Mouse (Mus musculus) retina, embryonic 14.5 days (tissue): ENCODE data around the gene Tmem37.
A peak's percentile ranks its signal among the peaks of the same experiment; 100 is the strongest.

Experiments
- DNase-seq: peaks from one replicate; pipeline ENCODE4 v3.0.0-alpha.2; 2015; ENCODE audit warnings: low spot score

Tmem37 gene

DNA sequence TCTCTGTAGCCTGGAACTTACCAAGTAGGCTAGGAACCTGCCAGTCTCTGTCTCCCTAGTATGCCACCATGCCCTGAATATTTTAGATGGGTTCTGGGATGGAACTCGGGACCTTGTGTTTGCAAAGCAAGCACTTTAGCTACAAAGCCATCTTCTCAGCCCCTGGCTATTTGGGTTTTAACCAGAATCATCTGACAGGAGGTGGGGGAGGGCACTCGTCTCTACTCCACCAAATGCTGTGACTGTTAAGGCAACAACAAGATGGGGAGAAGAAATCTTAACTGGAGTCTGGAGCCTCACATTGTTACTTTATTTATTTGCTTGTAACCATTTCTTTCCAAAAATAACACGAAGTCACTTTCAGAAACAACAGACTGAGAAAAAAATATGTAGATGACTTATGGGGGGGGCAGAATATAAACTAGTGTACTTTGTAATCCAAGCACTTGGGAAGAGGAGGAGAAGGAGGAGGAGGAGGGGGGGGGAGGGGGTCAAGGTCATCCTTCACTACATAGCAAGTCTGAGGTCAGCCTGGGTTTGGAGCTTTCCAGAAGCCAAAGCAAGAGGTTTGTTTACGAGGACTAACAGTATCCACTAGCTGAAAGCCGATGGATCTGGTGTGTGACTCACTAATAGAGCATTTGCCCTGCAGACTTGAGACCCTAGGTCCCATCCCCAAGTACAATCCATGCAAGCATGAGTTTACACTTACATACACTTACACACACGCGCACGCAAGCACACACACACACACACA is 16.0 kb downstream of the Tmem37 start:
- no peak for DNase-seq

DNA sequence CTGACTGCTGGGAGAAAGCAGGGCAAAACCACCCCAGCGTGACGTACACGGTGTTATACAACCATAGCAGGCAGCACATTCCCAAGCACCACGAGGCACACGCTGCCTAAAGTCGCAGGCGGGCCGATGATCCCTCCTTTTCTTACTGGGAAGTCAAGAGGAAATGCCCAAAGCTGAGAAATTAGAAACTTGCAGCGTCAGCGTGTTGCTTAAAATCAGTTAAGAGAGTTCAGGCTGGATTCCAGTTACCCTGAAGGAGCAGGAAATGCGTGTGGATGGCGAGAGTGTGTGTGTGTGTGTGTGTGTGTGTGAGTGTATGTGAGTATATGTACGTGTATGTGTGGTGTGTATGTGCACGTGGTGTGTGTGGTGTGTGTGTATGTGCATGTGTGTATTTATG is 16.8 kb downstream of the Tmem37 start:
- no peak for DNase-seq

DNA sequence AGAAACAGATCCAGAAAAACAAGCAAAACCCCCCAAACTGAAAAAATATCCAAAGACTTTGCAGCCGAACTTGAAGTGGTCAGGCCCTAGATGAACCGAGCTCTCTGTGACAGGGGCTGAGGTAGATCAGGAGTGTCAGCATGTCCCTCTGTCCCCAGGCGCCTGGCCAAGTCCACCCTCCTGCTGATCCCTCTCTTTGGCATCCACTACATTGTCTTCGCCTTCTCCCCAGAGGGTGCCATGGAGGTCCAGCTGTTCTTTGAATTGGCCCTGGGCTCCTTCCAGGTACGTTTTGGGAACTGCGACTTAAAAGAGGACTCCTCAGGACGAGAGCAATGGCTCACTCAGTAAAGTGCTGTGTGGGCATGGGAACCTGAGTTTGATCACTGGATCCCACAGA is 17.6 kb downstream of the Tmem37 start:
- DNase-seq = no peak

DNA sequence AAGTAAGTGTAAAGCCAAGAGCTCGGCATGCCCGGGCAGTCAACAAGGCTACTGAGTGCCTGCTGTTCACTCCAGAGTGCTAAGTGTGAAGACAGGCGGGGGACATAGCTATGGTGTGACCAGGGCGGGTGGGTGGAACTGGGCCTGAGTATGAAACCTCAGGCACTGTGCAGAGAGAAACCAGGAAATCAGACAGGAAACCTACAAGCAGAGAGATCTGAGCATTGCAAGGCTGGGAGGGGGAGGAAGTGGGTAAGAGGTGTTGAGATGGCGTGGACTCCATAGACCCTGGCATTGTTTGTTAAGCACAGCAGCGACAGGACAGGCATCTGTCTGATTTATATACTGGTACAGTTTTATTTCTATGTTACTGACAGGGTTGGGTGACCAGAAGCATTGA is 18.4 kb downstream of the Tmem37 start:
- no peak for DNase-seq

- no peak for DNase-seq
Measured at GRCm38 (mm10) chr1:120054997-120055396, 18.9 kb downstream of the Tmem37 start.

- DNase-seq = no peak
Measured at GRCm38 (mm10) chr1:120051070-120051469, 22.8 kb downstream of the Tmem37 start.

DNA sequence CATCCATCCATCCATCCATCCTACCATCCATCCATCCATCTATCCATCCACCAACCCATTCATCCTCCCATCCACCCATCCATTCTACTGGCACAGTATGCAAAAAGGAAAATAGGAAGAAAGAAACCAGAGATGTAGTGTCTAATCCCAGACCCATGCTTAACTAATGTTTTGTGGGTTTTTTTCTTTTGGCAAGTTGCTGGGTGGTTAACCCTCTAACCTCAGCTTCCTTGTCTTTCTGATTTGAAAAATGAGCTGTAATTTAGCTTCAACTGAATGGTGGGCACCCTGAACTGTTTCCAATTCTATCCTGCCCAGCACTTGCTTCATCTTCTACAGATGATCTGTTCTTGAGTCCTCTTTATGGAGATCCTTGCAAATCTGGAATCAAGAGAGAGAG is 26.5 kb downstream of the Tmem37 start:
- no peak for DNase-seq

DNA sequence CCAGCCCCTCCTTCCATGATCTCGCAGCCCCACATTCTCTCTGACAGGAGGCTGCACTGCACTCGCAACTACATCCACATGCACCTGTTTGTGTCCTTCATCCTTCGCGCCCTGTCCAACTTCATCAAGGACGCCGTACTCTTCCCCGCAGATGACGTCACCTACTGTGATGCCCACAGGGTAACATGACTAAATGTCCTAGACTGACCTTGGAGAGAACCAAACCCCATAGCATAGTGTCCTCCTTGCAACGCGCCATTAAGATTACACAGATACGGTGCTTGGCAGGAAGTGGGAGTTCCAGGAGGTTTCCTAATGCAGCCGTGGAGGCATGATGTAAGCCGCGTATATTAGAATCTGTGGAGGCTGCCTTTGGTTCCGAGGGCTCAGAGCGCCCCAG is 29.3 kb downstream of the Tmem37 start:
- no peak for DNase-seq

DNA sequence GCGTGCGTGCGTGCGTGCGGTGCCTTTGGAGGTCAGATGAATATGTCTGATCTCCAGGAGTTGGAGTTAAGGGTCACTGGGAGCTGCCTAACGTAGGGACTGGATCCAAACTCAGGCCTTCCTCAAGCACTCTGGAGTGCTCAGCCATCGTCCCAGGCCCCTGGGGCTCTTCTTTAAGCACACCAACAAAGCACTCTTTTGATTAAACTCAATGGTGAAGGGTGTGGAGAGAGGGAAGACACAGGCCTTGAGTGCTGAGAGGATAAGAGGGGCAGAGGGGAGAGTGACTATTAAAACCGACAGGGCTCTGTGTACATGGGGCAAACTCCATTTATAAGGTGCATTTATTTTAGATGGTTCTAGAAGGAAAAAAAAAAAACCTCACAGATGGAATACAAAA is 31.5 kb downstream of the Tmem37 start:
- no peak for DNase-seq

GRCm38 (mm10) chr1:120038594-120038993 is 35.3 kb downstream of the Tmem37 start:
- no peak for DNase-seq

- DNase-seq = no peak
Measured at GRCm38 (mm10) chr1:120037021-120037683, 36.7 kb downstream of the Tmem37 start.

DNA sequence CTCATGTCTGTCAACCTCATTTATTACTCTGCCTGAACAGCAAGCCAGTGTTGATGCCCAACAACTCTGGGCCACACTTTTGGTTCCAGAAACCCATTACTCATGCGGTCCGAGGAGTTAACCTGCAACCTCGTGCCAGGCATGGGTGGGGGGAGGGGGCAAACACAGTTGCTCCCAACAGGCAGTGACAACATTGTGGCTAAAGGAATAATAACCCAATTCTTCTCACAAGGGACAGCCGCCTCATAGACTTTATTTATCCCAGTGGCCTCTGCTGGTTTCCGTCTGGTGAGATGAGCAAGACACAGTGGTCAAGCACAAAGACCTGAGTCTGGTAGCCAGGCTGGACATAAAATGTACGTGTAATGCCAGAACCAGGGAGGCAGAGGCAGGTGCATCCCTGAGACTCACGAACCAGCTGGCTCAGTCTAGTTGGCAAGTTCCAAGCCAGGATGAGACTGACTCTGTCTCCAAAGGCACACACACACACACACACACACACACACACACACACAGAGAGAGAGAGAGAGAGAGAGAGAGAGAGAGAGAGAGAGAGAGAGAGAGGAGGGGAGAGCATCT is 38.3 kb downstream of the Tmem37 start:
- no peak for DNase-seq

- no peak for DNase-seq
Measured at GRCm38 (mm10) chr1:120034793-120035192, 39.1 kb downstream of the Tmem37 start.

DNA sequence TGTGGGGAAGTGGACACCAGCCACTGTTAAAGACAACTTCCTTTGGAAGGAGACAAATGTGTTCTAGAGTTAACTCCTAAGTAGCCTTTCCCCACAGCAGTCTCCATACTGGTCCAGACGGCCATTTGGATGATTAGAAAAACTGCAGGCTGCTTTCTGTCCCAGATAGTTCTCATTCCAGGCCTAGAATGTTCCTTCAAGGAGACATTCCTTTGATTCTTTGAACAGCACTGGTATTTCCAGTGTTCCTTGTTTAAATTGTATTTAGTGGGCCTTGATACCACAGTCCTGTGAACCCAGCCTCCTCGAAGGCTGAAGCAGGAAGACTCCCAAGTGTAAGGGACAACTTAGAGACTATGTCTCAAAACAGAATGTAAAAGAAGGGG is 40.4 kb downstream of the Tmem37 start:
- no peak for DNase-seq

DNA sequence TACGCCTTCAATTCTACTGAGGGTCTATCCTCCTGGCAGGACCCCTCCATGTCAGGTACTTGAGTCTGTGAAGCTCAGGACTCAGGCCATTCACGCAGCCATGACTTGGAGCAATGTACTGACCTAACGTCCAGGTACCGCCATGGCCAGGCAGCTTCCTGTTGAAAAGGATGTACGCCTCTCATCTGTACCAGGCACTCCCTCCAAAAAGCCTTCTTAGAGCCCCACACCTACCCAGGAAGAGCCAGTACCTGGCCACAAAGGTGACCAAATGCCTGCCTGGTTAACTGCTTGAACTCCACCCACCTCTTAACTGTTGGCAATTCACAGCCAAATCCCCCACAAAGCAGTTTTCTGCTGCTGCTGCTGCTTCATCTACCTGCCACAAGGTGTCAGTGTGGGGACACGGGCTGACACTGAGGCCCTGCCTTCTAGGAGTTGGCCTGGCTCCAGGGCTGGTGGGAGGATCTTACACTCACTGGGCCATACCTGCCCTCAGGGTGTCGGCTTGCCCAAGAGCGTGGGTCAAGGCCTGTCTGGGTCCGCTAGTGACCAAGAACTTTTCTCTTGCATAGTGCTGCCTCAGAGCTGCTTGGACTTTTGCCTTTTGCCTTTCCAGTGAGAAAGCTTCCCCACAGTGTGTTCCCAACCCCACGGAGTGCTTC is 40.9 kb downstream of the Tmem37 start:
- peak; percentile 82 for DNase-seq

DNA sequence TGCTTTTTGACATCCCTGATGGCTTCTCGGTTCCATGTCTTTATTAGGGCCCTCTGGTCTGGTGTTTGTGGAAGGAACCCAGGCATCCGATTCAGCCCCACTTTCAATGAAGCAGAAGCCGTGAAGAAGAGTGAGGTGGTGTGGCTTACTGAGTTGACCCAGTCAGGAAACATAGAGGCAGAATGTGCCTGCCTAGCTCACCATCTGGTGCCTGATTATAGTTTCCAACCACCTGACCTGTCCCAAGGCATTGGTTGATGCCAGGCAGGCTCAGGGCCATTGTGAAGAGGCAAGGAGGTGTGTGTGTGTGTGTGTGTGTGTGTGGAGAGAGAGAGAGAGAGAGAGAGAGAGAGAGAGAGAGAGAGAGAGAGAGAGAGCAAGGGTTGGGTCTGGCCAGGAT is 43.4 kb downstream of the Tmem37 start:
- DNase-seq = no peak

DNA sequence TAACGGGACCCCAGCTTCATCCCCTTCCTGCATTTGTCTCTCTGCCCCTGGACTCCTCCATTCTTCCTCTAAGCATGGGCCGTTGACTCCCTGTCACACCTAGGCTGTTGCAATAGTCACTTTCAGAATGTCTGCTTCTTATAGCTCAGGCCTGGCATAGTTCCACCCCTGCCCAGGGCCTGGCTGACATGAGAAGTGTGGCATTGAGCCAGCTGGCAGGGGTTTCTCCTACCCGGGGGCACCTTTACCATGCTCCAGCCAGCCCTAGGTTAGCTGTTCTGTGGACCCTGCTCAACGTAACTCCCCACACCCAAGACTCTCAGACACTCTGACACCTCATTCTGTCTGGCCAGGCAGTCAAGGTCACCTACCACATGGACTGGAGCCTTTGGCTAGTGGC is 46.2 kb downstream of the Tmem37 start:
- DNase-seq = no peak

GRCm38 (mm10) chr1:120025050-120025439 is 48.8 kb downstream of the Tmem37 start:
- DNase-seq = no peak

DNA sequence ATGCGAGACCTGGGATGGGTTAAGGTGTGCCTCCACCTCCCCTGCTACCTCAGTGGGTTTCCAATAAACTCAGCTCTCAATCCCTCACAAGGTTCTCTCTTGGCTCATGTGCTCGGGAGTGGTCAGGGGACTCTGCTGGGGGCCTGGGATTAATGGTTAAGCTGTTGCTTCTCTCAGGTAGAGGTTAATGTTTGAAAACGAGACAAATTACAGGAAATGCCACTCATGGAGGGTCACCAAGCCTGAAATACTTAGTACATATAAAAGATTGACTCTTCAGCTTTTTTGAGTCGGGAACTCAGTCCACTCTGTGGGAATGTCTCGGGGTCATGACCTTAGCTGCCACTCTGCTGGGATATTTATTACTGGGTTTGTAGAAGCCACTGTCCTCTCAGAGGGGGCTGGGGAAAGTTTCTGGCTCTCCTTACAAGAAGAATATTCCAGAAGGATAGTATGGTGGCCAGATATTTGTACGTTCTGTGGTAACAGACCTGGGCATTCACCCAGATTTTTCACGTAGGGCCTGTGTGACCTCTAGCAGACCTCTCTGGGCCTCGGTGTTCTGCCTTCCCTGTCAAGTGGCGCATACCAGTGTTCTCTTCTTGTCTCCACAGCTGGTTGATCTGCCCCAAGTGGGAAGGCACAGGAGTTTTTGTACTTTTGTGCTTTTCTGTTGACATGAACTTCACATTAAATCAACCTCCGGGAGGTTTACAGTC is 49.4 kb downstream of the Tmem37 start:
- DNase-seq = no peak

- no peak for DNase-seq
Measured at GRCm38 (mm10) chr1:120021951-120022350, 51.9 kb downstream of the Tmem37 start.

GRCm38 (mm10) chr1:120020322-120020897 is 53.5 kb downstream of the Tmem37 start:
- no peak for DNase-seq

DNA sequence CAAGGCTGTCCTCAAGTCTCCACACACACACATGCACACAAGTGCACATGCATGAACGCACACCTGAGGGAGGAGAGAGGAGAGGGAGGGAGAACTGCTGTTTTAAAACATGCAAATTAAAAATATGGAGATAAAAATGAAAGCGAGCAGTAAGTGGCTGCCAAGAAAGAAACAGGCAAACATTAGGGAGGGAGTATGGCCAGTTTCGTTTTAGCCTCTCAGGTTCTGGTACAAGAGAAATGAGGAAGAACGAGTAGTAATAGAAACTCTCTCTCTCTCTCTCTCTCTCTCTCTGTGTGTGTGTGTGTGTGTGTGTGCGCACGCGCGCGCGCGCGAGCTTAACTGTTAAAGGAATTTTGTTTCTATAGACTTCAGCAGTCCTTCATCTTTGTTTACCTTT is 54.4 kb downstream of the Tmem37 start:
- no peak for DNase-seq
